Mouse (Mus musculus) midbrain, embryonic 12.5 days (tissue): ENCODE data around the gene Galk2. TPM values are rescaled to one million over a fixed set of nuclear protein-coding genes. Genes with fewer than 3 reads are reported as not detected.

ENCODE experiments used
- polyA plus RNA-seq: library from polyadenylated mRNA; unstranded; fragments of >200 nt; fragmentation: Nextera tagmentation; extraction: Ambion mirVana; gene quantifications from 2 replicates; pipeline ENCODE4 v1.2.1, GENCODE M21; 2016

Gene Galk2
- polyA plus RNA-seq, 1 experiment from 2014 or later: 30.5 TPM

Other genes starting within 250 kb of the Galk2 start
- 8.8 and 9.5 TPM in 2 replicates for gene Cep152, start 234.0 kb upstream of the Galk2 start, polyA plus RNA-seq
- gene Eid1, start 186.0 kb upstream of the Galk2 start, polyA plus RNA-seq: 298 and 327 TPM in 2 replicates
- 1.3 and 2.1 TPM in 2 replicates for gene Shc4, start 135.0 kb upstream of the Galk2 start, polyA plus RNA-seq
- gene Secisbp2l, start 76.2 kb upstream of the Galk2 start, polyA plus RNA-seq: 28.1 and 30.5 TPM in 2 replicates
- gene Cops2, start within 50 bp of the Galk2 start, polyA plus RNA-seq: 79.7 and 80.7 TPM in 2 replicates
- 0.34 and 0.84 TPM in 2 replicates for gene Fgf7, start 175.5 kb downstream of the Galk2 start, polyA plus RNA-seq